8 mouse cellular contexts compared by ENCODE assay signal in the genomic region with DNA sequence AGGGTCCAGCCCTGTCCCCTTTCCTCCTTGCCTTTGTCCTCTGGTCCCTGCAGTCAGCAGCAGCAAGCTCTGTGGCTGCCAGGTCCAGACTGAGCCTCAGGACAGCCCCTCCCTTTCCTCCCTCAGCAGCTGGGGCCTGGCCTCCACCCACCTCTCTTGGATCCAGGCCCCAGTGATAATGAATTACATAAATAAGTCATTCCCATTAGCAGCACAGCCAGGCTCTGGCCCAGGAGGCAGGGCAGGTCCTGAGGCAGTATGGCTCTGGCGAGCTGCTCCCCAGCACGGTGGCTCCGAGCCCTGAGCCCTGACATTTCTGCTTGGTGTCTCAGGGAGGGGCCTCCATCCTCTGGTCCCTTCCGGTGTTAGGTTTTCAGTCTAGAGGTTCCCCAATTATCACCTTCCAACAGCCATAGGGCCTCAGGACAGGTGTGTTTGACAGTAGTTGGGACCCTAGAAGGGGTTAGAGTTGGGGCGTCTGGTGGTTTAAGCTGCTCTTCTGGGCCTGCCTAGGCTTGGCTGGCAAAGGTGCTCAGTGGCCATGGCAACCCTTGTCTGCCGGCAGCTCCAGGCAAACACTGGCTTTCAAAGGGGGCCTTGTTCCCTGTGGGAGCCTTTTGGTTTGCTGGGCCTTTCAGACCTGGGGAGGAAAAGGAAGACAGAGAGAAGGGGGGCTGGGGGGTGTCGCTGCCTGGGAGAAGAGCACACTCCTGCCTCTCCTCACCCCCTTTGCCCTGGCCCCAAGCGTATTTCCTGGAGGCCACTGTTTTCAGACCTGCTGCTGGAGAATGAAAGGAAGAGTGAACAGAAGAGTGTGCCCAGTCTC. TPM values are rescaled to one million over a fixed set of nuclear protein-coding genes. Genes with fewer than 3 reads are reported as not detected.
DNase-seq lines count a peak whose midpoint lies in the region; ATAC-seq and TF ChIP-seq lines count a peak whose summit lies in the region.

No protein-coding gene starts in this region.

- in situ Hi-C loops in ES-E14 (cut with MboI; ENCODE audit: low sequenced_read_pairs in 2 of 2, unreplicated experiment in 2 of 2), result no loop called here

- H3K9ac ChIP-seq in ES-E14 (ENCODE audit: insufficient read depth, low read depth, low read length, poor library complexity, severe bottlenecking), result no peak overlapping the region; the same call in 1 of the 2 replicates

- peaks cover 10 to 38% of the 10 kb centered on the region in 2 experiments for H3K4me1 ChIP-seq in ES-E14 (ENCODE audit: control insufficient read depth in 2 of 2, insufficient read depth in 2 of 2, low read length in 2 of 2, poor library complexity in 1 of 2)

- no peak for DNase-seq in ES-E14 (ENCODE audit: low read depth, low spot score)
- DNase-seq in cerebellum, adult 8-10 months, result peak; percentile 75
- peak; percentile 66 to 75 for DNase-seq in layer of hippocampus, postnatal 10 days (ENCODE audit: low spot score in 2 of 2)
- DNase-seq in lung, postnatal 10 days, result peak; percentile 90
- DNase-seq in right cerebral cortex, adult 2 months (ENCODE audit: low spot score in 2 of 2), result peak; percentile 42 to 62
- no peak for DNase-seq in thymus, postnatal 0 days (ENCODE audit: low spot score)

- H3K9me3 ChIP-seq in ES-E14 (ENCODE audit: control insufficient read depth, insufficient read depth, low read depth, low read length), result no peaks in the 10 kb centered on the region

- no peak overlapping the region for H3K4me3 ChIP-seq in ES-E14 (ENCODE audit: insufficient read depth in 1 of 2, low read depth in 1 of 2, low read length in 2 of 2, poor library complexity in 1 of 2, severe bottlenecking in 1 of 2)

- peak overlapping the region; percentile 17; the same call in 1 of the 2 replicates for H3K27ac ChIP-seq in ES-E14 (ENCODE audit: insufficient read depth, low read depth, low read length, poor library complexity, severe bottlenecking)

- H3K36me3 ChIP-seq in ES-E14 (ENCODE audit: control insufficient read depth, insufficient read depth, low read length, poor library complexity, severe bottlenecking), result no peaks in the 10 kb centered on the region

- ATAC-seq in frontal cortex, adult (ENCODE audit: low TSS enrichment), result peak; percentile 57
- peak; percentile 22 to 49; a peak in 3 of 4 replicates for ATAC-seq in hematopoietic stem cell, adult 5-6 weeks (replicated peaks in 1 of 2; ENCODE audit: insufficient read depth in 1 of 2, low FRiP score in 2 of 2, low TSS enrichment in 1 of 2, low read depth in 1 of 2, poor library complexity in 2 of 2, severe bottlenecking in 2 of 2)

TF ChIP-seq in ES-E14, 5 proteins besides CTCF, POLR2A, EP300 and RAD21:
- TF ChIP-seq HCFC1 (IDR thresholded peaks at IDR 0.05; ENCODE audit: borderline replicate concordance, insufficient read depth, low read length) (no peak), ZC3H11A (IDR thresholded peaks at IDR 0.05; ENCODE audit: borderline replicate concordance, low read depth, low read length) (no peak), CHD2 (IDR thresholded peaks at IDR 0.05; ENCODE audit: low read depth, low read length) (no peak), ZNF384 (IDR thresholded peaks at IDR 0.05; ENCODE audit: low read depth, low read length) (no peak), MAFK (IDR thresholded peaks at IDR 0.05; ENCODE audit: insufficient read depth, low read depth, low read length) (no peak)

RNA-seq across cellular contexts. Expression of a gene that starts 21.2 kb away (rescaled TPM):
- 8.0 and 8.7 TPM in 2 replicates for total RNA-seq in ES-E14 (2012; rRNA removed)
- total RNA-seq in hematopoietic stem cell, adult 5-6 weeks (2017), result 7.4 and 9.5 TPM in 2 replicates
- 10 to 100 TPM; 42.0 to 45.7 TPM for total RNA-seq in layer of hippocampus, postnatal 10 days (2021)
- polyA plus RNA-seq in thymus, postnatal 0 days (2015; fragmentation: Nextera tagmentation; extraction: Ambion mirVana), result 10.7 and 11.4 TPM in 2 replicates

RNA-seq across cellular contexts. Expression of a gene that starts 51.0 kb away (rescaled TPM):
- total RNA-seq in ES-E14 (2012; rRNA removed), result 12.6 and 13.2 TPM in 2 replicates
- 56.8 and 61.4 TPM in 2 replicates for total RNA-seq in hematopoietic stem cell, adult 5-6 weeks (2017)
- 10 to 100 TPM; 26.0 to 28.5 TPM for total RNA-seq in layer of hippocampus, postnatal 10 days (2021)
- polyA plus RNA-seq in thymus, postnatal 0 days (2015; fragmentation: Nextera tagmentation; extraction: Ambion mirVana), result 32.8 and 33.1 TPM in 2 replicates

Comparison
In these comparisons a context has a peak if more than half of its experiments do, and no peak if none do; other contexts are left out.
1. DNase-seq: peak in cerebellum, adult 8-10 months (single experiment), layer of hippocampus, postnatal 10 days (2 of 2), lung, postnatal 10 days (single experiment) and right cerebral cortex, adult 2 months (2 of 2); none in ES-E14 (single experiment) and thymus, postnatal 0 days (single experiment).